Mouse (Mus musculus): ENCODE data around the gene Col6a2.

Gene Col6a2

DNA sequence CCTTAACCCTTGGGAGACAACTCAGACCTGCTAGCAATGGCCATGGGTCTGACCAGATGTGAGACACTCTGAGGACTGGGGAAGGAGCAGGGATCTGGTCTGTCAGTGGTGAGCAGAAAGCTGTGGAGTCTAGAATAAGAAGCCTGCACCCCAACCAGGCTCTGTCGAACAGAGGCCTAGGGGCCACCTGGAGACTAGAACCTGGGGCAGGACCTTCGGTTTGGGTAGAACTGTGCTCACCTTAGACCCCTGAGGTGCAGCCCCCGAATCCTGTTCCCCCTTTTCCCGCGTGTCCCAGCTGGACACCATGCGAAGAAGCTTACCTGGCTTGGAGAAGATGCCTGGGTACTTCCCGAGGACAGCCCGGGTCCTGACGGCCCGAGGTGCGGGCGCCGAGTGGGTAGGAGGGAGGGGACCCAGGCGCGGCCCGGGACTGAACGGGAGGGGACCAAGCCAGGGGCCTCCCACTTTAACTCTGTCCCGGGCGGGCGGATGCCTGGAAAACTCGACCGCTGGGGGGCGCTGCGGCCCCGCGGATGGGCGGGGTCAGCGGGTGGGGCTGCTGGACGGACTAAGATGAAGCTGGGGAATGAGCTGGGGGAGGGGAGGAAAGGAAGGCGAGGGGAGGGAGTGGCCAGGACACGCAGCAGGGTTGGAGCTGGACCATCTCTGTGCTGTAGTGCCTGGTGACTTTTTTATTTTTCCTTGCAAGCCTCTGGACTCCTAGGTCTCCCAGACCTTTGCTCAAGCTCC lies at the start of gene Col6a2:
Gene Col6a2, minus strand, starts transcription at position 703 of the 753 bp plus-strand sequence.
- DNase-seq (ENCODE audit: extremely low read depth, low read depth): peak; percentile 15

DNA sequence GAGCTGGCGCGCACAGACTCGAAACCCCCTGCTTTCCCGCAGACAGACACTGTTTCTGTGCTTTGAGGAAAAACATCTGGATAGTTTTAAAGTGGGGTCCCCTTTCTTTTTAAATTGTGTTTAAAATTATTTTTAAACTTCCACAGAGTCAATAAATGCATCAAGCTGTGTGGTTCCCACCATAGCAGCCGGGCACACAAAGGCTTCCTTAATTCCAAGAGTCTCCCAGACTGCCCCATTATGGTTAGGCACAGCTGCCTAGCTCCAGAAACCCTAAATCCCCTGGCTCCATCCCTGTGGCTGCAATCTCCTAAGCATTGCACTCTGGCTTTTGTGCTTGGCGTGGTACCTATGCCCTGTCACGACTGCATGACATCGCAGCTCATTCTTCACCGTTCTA lies 48.5 kb upstream of the Col6a2 start:
- no peak for DNase-seq (ENCODE audit: extremely low read depth, low read depth)

DNA sequence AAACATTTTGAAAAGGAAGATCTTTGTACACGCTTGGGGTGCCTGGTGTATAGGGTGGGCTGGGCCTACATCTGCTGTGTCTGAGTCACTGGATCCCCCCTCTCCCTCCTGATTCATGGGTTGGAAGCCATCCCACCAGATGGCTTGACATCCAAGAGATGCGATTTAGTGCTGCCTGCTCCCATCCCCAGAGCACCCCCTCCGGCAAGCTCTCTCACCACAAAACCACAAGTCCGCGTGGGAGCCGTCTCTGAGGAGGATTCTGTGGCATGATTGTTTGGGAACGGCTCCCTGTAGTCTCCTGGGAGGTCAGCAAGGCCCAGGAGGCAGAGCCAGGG lies 45.5 kb upstream of the Col6a2 start:
- no peak for DNase-seq (ENCODE audit: extremely low read depth, low read depth)

DNA sequence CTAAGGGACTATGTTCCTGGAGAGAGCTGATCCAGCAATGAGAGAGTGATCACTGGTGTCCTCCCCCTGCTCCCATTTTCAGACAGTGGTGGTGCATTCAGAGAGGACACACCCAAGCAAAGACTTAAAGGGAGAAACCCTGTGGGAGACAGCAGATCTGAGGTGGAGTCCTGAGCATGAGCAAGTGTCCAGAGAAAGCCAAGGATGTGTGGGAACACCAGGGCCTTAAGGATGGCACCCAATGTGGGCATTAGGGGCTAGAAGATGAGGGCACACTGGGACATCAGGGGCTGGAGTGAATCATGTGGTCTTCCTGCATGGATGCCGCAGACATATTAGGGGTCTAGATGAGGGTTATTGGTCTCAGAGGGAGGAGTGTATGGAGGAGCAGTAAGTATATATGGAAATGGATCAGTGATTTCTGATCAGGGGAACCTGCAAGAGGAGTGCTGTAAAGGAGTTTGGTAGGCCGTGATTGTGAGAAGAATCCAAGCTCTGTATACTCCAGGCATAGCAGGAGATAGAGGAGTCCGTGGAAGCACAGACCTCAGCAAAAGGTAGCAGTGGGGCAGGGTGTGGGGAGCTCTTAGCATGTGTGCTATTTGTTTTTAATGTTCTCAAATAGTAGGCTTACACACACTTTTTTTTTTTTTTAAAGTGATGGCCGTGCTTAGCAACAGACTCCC lies 45.0 kb upstream of the Col6a2 start:
- DNase-seq (ENCODE audit: extremely low read depth, low read depth): no peak

DNA sequence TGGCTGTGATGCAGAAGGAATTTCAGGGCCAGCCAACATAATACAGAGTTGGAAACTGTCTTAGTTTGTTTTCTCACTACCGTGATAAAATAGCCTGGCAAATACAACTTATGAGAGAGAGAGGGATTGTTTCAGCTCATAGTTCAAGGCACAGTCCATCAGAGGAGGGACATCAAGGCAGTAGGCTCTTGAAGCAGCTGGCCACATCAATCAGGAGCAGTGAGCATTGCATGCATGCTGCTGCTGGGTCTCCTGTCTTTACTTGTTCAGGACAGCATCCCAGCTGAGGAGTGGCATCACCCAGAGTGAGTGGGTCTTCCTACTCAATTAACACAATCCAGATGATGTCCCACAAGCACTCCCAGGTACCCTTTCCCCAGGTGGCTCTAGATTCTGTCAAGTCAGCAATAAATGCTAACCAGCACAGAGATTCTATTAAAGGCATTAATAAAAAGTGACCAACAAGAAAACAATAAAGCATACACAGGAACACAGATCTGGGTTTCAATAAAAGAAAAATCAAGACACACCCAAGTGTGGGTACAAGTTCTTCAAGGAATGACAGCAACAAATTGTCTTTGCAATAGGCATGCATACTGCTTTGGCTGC lies 43.9 kb upstream of the Col6a2 start:
- DNase-seq (ENCODE audit: extremely low read depth, low read depth): no peak

DNA sequence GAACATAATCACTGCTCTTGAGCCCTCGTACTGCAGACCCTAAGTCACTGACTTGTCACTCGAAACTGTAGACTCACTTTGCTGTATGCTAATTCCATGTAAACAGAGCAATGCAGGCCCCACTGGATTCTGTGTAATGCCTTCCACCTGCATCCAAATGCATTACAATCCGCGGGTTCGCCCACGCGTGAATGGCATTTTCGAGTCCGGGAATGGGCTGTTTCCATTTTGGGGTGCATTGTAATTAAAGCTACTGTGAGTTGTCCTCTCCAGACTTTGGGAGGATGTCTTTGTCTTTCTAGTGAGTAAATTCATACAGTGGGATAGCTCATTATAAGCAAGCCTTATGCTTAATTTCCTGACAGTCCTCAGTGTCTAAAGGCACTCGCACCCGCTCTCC lies 42.1 kb upstream of the Col6a2 start:
- no peak for DNase-seq (ENCODE audit: extremely low read depth, low read depth)

DNA sequence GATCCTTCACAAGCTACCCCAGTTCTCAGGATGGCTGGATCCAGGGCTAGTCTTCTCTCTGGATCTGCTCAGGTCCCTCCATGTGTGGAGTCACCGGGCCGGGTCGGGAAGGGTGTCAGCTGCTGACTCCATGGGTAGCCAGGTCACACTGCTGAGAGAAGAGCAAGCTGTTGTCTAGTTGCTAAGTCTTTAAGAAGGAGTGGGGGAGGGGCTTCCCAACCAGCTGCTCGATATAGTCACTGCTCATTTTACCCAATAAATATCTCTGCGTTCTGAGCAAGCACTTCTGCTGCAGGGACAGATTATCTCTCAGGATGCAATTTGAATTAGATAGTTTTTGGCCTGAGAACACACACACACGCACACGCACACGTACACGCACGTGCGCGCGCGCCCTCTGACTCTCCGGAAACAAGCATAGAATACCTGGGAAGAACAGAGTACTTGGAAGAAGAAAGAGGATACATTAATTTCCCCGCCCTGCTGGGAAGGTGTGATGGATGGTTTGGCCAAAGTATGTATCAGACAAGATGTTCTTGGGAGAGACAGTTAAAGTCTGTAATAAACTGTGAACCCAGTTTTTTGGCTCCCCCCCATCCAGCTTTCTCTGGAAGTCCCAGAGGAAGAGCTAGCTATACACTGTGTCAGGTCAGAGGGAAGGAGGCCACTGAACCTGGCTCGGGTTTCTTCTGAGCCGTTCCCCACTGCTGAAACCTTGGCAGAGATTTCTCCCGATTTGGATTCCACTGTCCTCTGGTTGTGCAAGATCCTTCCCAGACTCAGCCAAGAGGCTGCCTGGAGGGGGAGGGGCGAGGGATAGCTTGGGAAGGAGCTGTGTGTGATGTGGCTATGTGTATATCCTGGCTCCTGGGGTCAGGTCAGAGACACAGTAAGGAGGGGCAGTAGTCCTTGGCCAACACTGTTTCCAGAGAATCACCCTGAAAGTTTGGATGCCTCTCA lies 41.0 kb upstream of the Col6a2 start:
- no peak for DNase-seq (ENCODE audit: extremely low read depth, low read depth)

DNA sequence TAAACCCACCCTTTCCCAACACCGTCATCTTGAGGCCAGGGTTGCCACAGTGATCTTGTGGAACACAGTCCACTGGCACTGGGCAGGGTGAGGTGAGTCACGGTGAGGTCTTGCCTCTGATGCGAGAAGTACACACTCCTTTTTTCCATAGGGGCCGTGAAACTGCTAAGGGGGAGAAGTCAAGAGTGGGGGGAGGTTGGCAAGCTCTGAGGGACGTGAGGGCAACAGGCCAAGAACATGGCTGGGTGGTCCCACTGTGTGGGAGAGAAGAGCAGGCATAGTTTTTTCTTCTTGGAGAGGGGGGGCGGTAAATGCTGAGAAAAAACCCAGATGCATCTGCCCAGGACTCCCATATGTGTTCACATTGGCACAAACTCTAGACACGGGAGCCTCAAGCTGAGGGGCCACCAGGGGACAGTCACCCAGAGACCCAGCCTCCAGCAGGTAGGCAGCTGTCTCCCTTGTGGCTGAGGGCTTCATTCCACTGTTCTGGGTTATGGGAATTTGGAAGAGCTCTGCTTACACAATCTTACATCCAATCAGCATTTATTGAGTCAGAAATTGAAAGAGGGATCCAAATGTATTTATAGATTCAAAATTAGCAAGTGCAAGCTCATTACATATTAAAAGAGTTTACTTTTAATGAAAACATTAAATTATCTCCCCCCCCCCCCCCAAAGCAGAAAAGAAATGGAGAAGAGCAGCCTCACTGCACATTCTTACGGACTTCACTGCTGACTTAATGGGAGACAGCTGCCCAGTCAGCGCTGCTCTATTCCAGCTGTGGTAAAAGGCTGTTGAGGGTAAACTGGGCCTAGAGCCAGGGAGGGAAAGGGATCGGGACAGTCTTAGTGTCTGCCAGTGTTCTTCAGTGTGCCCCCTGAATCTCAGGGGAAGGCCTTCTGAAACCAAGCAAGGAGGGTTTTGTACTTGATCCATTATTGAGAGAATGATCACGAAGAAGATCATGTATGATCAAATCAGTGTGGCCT lies 30.2 kb upstream of the Col6a2 start:
- no peak for DNase-seq (ENCODE audit: extremely low read depth, low read depth)

DNA sequence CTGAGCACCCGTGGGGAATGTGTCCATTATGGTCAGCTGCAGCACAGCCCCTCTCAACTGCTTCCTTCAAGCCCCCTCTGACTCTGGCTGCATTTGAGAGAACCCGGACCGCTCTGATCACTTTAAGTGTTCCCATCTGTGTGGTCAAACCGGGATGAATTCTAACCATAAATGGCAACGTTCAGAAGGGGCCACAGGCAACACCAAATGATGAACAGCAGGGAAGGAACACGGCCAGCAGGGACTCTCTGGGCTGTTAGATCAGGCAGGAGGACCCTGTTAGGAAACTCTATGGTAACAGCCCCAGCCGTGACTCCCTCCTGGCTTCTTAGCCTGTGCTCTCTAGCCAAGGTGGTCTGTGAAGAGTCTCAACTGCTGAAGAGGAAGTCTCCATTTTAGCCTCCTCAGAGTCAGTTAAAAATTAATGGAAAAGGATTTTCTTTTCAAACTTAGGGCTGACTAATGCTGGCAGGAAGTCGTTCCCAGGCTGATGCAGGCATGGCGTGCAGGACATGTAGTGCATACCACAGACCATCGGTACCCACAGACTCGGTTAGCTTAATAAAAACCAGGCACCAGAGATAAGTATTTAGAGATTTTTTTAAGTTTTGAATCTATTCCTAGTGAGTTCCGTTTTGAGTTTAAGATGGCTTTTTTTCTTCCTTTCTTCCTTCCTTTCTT lies 27.4 kb upstream of the Col6a2 start:
- no peak for DNase-seq (ENCODE audit: extremely low read depth, low read depth)

DNA sequence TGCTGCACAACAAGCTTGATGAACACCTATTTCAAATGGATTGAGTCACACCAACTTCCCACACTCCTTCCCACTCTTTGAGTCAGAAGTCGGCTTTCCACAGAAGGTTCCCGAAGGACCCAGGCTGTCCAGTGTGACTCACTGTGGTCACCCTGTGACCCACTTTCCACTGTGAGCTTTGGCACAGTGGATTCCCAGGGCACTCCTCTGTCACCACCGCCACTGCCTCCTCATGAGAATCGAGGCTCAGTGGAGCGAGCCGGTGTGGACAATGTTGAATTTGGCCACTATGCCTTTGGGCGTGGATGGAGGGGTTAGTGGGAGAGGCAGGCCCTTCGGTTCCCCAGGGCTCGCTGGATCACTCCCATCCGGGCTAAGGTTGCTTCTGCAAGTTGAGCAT lies 25.3 kb upstream of the Col6a2 start:
- DNase-seq (ENCODE audit: extremely low read depth, low read depth): no peak

DNA sequence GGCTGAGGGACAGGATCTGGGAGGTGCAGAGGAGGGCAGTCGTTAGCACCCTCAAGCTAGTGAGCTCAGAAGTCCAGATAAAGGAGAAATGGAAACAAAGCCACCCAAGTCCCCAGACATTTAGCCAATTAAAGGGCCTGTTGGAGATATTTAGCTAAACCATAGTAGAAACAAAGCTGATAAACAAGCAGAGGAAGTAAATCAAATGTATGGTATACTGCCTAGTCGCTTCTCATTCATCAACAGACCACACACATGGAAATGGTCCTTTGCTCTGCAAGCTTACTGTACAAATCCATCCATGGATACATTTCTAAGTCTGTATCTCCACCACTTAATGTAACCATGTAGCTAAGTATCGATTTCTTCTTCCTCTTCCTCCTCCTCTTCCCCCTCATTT lies 24.0 kb upstream of the Col6a2 start:
- DNase-seq (ENCODE audit: extremely low read depth, low read depth): no peak

DNA sequence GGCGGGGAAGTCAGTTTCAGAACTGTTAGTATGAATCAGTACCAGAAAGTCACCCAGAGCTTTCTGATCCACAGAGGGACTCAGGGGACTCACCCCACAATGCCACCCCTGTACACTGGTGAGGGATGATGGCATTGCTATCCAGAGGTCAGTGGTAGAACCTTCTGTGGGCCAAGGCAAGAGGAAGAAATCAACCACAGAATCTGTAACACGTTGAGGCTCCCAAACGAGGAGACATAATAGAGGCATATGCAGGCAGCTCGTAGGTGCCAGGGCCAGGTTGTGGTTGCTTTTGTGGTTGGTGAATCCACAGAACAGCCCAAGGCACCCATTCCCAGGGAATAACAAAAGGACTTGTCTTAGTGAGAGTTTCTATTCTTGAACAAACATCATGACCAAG lies 22.3 kb upstream of the Col6a2 start:
- no peak for DNase-seq (ENCODE audit: extremely low read depth, low read depth)

DNA sequence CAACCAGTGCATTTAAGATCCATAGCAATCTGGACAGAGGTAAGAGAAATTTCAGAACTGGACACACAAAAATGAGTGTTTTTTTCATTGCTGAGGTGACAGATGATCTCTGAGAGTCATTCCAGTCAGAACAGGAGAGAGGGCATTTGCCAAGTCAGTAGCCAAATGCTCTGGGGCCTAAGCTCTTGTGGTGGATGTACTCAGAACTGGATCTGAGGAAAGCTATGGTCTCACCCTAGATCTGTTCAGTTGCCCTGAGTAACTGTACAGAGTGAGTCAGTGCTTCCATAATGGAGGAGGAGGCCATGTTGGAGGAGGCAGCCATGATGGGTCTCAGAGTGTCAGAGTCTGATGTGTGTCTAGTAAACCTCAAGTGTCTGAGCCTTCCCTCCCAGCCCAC lies 21.6 kb upstream of the Col6a2 start:
- no peak for DNase-seq (ENCODE audit: extremely low read depth, low read depth)

DNA sequence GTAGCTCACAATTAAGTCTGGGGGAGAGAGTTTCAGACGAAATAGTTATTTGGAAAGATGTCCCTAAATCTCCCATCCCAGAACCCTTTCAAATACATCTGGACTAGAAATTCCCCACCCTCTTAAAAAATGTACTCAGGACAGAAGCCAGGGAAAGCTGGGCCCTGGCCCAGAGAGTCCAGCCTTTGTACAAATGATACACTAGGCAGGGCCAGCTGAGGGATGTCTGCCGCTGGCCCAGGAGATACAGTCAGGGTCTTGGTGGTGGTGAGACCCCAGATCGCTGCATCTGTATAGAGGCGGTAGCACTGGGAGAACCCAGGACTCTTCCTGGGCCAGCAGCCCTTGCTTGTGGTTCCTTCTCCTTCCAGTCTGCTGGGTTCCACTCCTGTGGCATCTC lies 20.6 kb upstream of the Col6a2 start:
- no peak for DNase-seq (ENCODE audit: extremely low read depth, low read depth)

DNA sequence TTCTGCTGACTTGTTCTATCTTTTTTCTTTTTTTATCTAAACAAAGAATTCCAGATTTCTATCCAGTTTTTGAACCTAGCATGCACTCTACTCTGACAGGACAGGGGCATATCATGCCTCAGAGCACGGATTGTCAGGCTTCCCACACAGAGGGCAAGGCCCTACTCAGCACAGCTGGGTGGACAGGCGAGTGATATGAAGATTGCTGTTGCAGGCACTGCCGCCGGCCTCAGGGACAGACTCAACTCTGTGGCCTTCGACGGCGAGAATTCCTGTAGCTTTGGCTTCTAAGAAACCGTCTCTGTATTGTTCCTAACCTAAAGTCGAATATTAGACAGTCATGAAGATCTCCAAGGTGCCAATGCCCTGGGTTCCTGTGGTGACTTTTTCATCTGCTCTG lies 20.0 kb upstream of the Col6a2 start:
- DNase-seq (ENCODE audit: extremely low read depth, low read depth): no peak

DNA sequence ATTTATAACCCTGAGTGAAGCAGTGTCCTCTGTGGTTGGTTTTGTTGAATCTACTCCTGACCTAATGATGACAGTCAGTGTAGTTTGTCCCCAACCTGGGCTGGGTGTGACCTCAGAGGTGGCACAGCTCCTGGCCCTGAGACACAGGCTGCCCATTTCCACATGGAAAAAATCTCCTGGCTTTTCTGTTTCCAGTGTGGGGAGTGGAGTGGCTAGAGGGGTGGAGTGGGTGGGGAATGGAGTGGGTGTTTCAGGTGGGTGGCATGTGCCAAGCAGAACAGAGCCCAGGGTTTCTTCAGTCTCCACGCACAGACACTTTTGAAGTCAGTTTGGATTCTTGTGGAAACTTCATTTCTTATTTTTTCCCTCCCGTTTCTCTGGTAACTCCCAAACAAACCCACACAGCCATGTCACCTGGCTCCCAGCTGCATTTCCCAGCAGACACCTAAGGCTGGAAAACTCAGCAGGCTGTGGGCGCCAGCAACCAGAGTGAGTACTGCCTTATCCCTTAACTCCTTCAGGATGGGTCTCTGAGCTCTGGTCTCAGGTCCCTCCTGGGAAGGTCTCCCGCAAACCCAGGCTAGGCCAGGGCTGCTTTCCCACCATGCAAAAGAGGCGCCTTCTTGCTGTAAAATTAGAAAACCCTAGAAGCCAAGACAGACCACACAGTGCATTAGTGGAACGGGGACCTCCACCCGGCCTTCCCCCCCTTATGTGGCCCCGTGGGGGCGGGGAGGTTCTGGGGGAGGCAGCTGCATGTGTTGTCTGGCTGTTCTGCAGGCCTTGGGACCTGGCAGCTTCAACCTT lies 19.4 kb upstream of the Col6a2 start:
- DNase-seq (ENCODE audit: extremely low read depth, low read depth): no peak

DNA sequence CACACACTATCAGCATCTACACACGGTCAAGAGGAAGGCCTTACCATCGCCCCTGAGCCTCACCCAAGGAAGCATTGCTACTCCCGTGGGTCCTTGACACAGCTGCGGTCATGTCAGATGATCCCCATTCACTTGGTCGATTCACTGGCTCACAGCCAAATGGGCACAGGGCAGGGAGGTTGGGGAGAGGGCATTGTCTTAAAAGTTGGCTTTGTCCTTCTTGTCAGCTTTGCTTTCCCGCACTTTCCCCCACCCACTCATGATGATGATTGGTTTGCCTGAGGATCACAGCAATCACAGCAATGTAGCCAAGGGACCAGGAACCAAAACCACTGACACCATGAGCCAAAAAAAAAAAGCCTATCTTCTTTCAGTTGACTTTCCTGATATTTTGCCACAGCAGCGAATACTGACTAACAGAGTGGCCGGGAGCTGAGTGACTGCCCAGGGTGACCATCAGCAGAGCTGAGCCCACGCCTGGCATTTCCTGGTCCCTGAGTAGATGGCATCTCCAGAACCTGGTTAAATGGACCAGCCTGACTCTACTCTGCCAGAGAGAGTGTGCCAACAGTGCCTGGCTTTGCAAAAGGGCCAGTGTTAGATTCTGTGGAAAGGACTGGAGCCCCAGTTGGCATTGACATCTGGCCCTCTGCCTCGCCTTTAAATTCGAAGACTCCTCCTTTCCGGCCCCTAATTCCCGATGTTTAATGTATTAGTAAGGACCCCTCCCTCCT lies 18.6 kb upstream of the Col6a2 start:
- DNase-seq (ENCODE audit: extremely low read depth, low read depth): no peak

DNA sequence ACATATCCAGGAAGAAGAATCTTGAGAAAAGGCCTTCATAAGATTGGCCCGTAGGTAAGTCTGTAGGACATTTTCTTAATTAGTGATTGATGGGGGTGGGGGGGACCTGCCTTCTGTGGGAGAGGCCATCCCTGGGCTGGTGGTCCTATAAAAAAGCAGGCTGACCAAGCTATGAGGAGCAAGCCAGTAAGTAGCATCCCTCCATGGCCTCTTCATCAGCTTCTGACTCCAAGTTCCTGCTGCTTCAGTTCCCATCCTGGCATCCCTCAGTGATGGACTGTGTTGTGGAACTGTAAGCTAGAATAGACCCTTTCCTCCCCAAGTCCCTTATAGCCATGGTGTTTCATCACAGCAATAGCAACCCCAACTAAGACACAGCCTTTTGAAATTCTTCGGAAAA lies 16.5 kb upstream of the Col6a2 start:
- DNase-seq (ENCODE audit: extremely low read depth, low read depth): no peak
